In genomic region chr16:10992090-10993031, GRCm38 (mm10) we compare ENCODE assay signal across 8 mouse cellular contexts.
A peak's percentile ranks its signal among the peaks of the same experiment; 100 is the strongest.
DNase-seq lines count a peak whose midpoint lies in the region; ATAC-seq and TF ChIP-seq lines count a peak whose summit lies in the region.

No protein-coding gene starts in this region.

- no peak for TF ChIP-seq CTCF in G1E (IDR thresholded peaks at IDR 0.05; ENCODE audit: low read depth, low read length)

- H3K9ac ChIP-seq in embryonic facial prominence, embryonic 12.5 days: peak overlapping the region; percentile 67
- H3K9ac ChIP-seq in heart, embryonic 15.5 days: peak overlapping the region; percentile 91

- H3K4me3 ChIP-seq in G1E (ENCODE audit: low read depth, low read length): peak overlapping the region; percentile 69
- peak overlapping the region; percentile 66 for H3K4me3 ChIP-seq in embryonic facial prominence, embryonic 12.5 days
- peak overlapping the region; percentile 85 for H3K4me3 ChIP-seq in heart, embryonic 15.5 days
- peak overlapping the region; percentile 97 for H3K4me3 ChIP-seq in megakaryocyte, embryonic 14.5 days (replicated peaks)

- under 1% methylated on average over 52 of the region's 52 CpGs for WGBS in embryonic facial prominence, embryonic 12.5 days
- WGBS in heart, embryonic 15.5 days: under 1% methylated on average over 52 of the region's 52 CpGs

- H3K4me1 ChIP-seq in G1E (ENCODE audit: insufficient read depth, low read depth, low read length): peaks cover 16% of the 10 kb centered on the region
- H3K4me1 ChIP-seq in embryonic facial prominence, embryonic 12.5 days: no peaks in the 10 kb centered on the region
- peaks cover 28% of the 10 kb centered on the region for H3K4me1 ChIP-seq in heart, embryonic 15.5 days (replicated peaks)
- peaks cover 89% of the 10 kb centered on the region for H3K4me1 ChIP-seq in megakaryocyte, embryonic 14.5 days

- peak overlapping the region; percentile 60 for H3K4me2 ChIP-seq in embryonic facial prominence, embryonic 12.5 days (replicated peaks)
- peak overlapping the region; percentile 86 for H3K4me2 ChIP-seq in heart, embryonic 15.5 days

- peak overlapping the region; percentile 73 for H3K27ac ChIP-seq in embryonic facial prominence, embryonic 12.5 days
- H3K27ac ChIP-seq in heart, embryonic 15.5 days: peak overlapping the region; percentile 86

- DNase-seq in 416B (ENCODE audit: low read depth) (peak; percentile 87), G1E (ENCODE audit: low spot score) (no peak)
- DNase-seq in kidney, postnatal 14 days: peak; percentile 57
- DNase-seq in right cerebral cortex, postnatal 10 days (ENCODE audit: low spot score in 2 of 2): peak; percentile 39 to 45
- DNase-seq in layer of hippocampus, adult 11-12 months (ENCODE audit: low spot score): no peak

- H3K36me3 ChIP-seq in G1E (replicated peaks): no peaks in the 10 kb centered on the region
- peaks cover 15% of the 10 kb centered on the region for H3K36me3 ChIP-seq in embryonic facial prominence, embryonic 12.5 days
- H3K36me3 ChIP-seq in heart, embryonic 15.5 days: 0 out of 2 replicates have a peak, but pooled peaks cover 6% of the 10 kb centered on the region
- H3K36me3 ChIP-seq in megakaryocyte, embryonic 14.5 days (replicated peaks; ENCODE audit: low read length): peaks cover 38% of the 10 kb centered on the region

- ATAC-seq in G1E (ENCODE audit: extremely low read depth, insufficient number of reproducible peaks, low FRiP score, poor library complexity, severe bottlenecking): no peak
- peak; percentile 73 for ATAC-seq in embryonic facial prominence, embryonic 12.5 days (ENCODE audit: insufficient number of reproducible peaks, insufficient read depth, low FRiP score, low TSS enrichment)
- ATAC-seq in heart, embryonic 15.5 days (replicated peaks; ENCODE audit: insufficient number of reproducible peaks, insufficient read depth, low FRiP score, low read depth): peak; percentile 36

- H3K9me3 ChIP-seq in G1E (replicated peaks): no peaks in the 10 kb centered on the region
- peaks cover 6% of the 10 kb centered on the region; the same call in 1 of the 2 replicates for H3K9me3 ChIP-seq in embryonic facial prominence, embryonic 12.5 days
- no peaks in the 10 kb centered on the region for H3K9me3 ChIP-seq in heart, embryonic 15.5 days (replicated peaks)
- no peaks in the 10 kb centered on the region for H3K9me3 ChIP-seq in megakaryocyte, embryonic 14.5 days

- H3K27me3 ChIP-seq in G1E (ENCODE audit: insufficient read depth, low read length): peaks cover 30% of the 10 kb centered on the region
- H3K27me3 ChIP-seq in embryonic facial prominence, embryonic 12.5 days: no peaks in the 10 kb centered on the region
- no peaks in the 10 kb centered on the region for H3K27me3 ChIP-seq in heart, embryonic 15.5 days
- no peaks in the 10 kb centered on the region for H3K27me3 ChIP-seq in megakaryocyte, embryonic 14.5 days (replicated peaks)

Comparison
In these comparisons a context has a peak if more than half of its experiments do, and no peak if none do; other contexts are left out.
1. DNase-seq: peak in 416B (single experiment), kidney, postnatal 14 days (single experiment) and right cerebral cortex, postnatal 10 days (2 of 2); none in G1E (single experiment) and layer of hippocampus, adult 11-12 months (single experiment).
2. Peak in every context shown above with its lines, with median percentiles within 50 percentile points of each other: H3K4me3 ChIP-seq.